Mouse (Mus musculus): ENCODE results near the gene Lce1m.
"Not testable (repeated sequence)": the region's sequence is repeated elsewhere in the genome, so short reads cannot be mapped to it uniquely, and the experiment has no call there.

Lce1m gene

GRCm38 (mm10) chr3:93018960-93019359, at the start of gene Lce1m:
Gene Lce1m (minus strand): TSS chr3:93019060.
- DNase-seq (ENCODE audit: low read depth, low spot score): no peak

DNA sequence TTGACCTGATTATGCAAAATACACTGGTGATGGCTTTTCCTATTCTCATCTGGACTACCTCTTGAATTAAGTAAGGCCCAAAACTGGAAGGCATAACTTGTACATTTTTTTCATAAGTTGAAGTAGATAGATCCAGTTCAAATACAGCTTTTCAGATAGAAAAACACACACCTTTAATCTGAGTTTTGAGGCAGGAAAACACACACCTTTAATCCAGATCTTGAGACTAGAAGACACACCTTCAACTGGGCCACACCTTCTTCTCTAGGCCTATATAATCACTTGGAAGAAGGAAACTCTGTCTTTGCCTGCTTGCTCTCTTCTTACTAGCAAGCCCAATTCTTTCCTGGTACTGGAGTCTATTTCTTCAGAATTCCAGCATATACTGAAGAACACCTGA, 49.7 kb upstream of the Lce1m start, which contains the start of gene Gm4858:
Gene Gm4858, plus strand, starts transcription at position 301 of the 400 bp plus-strand sequence.
- DNase-seq (ENCODE audit: low read depth, low spot score): not testable (repeated sequence)

GRCm38 (mm10) chr3:93052826-93053474, 34.1 kb upstream of the Lce1m start:
- DNase-seq (ENCODE audit: low read depth, low spot score): peak; percentile 72

DNA sequence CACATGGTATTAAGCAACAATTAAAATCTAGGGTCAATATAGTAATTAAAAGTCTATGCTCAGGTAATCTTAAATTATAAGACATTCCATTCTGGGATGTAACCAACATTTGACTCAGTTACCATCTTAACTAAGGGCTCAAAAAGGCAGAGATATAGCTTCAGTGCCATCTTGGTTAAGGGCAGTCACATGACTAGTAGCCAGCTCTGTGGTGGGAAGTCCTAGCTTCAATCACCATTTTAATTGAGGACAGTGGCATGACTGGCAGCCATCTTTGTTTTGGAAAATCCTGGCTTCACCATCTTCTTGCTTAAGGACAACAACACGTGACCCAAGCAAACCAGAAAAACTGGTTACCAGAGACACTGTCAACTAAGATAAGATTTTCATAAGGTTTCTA, 31.3 kb upstream of the Lce1m start:
- peak; percentile 38 for DNase-seq (ENCODE audit: low read depth, low spot score)

GRCm38 (mm10) chr3:93031450-93031849, 12.6 kb upstream of the Lce1m start:
- peak; percentile 71 for DNase-seq (ENCODE audit: low read depth, low spot score)

- no peak for DNase-seq (ENCODE audit: low read depth, low spot score)
These were observed 6.6 kb upstream of the Lce1m start for GRCm38 (mm10) chr3:93025486-93025885.

GRCm38 (mm10) chr3:93023411-93024184, 4.7 kb upstream of the Lce1m start:
- DNase-seq (ENCODE audit: low read depth, low spot score): no peak

GRCm38 (mm10) chr3:93021171-93021570, 2.3 kb upstream of the Lce1m start:
- DNase-seq (ENCODE audit: low read depth, low spot score): no peak

GRCm38 (mm10) chr3:93015460-93016104, 3.3 kb downstream of the Lce1m start, which contains the start of gene Crct1:
Gene Crct1 (minus strand): TSS chr3:93015687.
- peak; percentile 36 for DNase-seq (ENCODE audit: low read depth, low spot score)

GRCm38 (mm10) chr3:93014871-93015270, 4.0 kb downstream of the Lce1m start:
- DNase-seq (ENCODE audit: low read depth, low spot score): no peak

DNA sequence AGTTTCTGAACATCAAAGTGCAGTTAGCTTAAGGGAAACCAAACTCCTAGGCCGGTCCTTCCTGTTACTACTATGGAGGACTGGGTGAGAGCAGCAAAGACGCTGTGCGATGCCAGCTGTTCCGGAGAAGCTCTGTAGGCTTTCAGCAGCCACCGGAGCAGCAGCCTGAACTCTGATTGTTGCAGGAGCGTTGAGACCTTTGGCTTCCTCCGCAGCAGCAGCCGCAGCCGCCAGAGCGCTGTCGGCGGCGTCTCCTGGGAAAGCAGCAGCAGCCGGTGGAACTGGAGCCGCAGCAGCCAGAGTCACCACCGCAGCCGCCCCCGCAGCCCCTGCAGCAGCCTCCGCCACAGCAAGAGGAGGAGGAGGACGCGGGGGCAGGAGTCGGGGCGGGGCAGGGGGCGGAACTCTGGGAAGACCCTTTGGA, 4.5 kb downstream of the Lce1m start:
- DNase-seq (ENCODE audit: low read depth, low spot score): peak; percentile 67

- DNase-seq (ENCODE audit: low read depth, low spot score): no peak
These were observed 16.0 kb downstream of the Lce1m start for GRCm38 (mm10) chr3:93002843-93003242.

- no peak for DNase-seq (ENCODE audit: low read depth, low spot score)
These were observed 18.2 kb downstream of the Lce1m start for GRCm38 (mm10) chr3:93000621-93001020.

DNA sequence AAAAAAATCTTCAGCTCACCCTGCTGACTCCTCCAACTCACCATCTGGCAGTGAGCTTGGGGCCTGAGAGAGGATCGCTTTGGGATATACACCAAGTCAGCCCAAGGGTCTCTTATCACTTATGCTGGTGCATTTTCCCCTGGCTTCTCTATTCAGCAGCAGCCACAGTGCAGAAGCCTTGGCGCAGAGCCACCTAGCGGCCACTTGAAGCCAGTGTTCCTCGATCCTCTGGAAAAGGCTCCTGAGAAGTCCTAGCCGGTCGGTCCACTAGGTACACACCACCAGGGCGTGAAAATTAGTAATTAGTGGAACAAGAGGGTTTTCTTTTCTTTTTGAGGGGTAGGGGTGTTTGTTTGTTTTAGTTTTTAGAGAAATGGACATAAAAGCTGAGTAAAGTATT, 20.2 kb downstream of the Lce1m start:
- DNase-seq (ENCODE audit: low read depth, low spot score): peak; percentile 75

DNA sequence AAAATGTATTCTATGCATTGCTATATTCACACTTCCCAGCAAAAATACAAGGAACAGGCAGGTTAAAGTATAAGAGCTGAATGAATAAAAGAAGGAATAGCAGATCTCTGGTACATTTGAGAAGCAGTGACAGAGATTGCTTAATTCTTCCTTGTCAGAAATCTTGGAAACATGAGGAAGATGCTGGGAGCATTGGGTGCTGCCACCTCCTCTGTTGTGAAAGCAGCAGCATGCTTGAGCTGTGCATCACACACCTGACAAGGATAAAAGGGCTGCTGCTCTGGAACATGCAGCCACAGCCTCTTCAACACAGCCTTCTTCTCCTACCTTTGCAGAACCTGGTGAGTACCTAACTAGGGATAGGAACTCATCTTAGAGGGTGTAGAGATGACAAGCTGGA, 26.9 kb downstream of the Lce1m start, which contains the start of gene Lce3f:
Gene Lce3f, plus strand, starts transcription at position 301 of the 400 bp plus-strand sequence.
- no peak for DNase-seq (ENCODE audit: low read depth, low spot score)

DNA sequence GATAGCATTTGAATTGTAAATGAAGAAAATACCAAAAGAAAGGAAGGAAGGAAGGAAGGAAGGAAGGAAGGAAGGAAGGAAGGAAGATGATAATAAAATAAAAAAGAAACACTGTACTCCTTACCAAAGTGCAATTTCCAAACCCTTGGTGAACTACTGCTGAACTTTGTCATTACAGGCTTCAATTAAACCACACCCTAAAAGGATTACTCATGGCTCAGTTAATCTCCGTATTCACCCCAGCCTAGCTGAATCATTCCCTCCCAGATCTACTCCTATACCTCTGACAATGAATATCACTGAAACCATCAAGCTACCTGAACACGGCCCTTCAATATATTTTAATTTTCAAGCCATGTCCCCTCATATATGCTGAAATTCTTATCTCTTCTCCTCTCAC, 40.4 kb downstream of the Lce1m start:
- DNase-seq (ENCODE audit: low read depth, low spot score): no peak

All from ZHBTc4 (cell line).